Mouse (Mus musculus) c-Kit-positive CD71-positive TER-119-positive erythroid progenitor cells, embryonic 14.5 days (primary cell): ENCODE results near the gene Dlgap3.

Experiments used
- DNase-seq: peaks from one replicate; pipeline ENCODE4 v3.0.0-alpha.2; 2013; ENCODE audit warnings: low spot score

The Dlgap3 gene

GRCm38 (mm10) chr4:127261601-127262000 lies 92.6 kb downstream of the Dlgap3 start:
- DNase-seq = no peak

DNA sequence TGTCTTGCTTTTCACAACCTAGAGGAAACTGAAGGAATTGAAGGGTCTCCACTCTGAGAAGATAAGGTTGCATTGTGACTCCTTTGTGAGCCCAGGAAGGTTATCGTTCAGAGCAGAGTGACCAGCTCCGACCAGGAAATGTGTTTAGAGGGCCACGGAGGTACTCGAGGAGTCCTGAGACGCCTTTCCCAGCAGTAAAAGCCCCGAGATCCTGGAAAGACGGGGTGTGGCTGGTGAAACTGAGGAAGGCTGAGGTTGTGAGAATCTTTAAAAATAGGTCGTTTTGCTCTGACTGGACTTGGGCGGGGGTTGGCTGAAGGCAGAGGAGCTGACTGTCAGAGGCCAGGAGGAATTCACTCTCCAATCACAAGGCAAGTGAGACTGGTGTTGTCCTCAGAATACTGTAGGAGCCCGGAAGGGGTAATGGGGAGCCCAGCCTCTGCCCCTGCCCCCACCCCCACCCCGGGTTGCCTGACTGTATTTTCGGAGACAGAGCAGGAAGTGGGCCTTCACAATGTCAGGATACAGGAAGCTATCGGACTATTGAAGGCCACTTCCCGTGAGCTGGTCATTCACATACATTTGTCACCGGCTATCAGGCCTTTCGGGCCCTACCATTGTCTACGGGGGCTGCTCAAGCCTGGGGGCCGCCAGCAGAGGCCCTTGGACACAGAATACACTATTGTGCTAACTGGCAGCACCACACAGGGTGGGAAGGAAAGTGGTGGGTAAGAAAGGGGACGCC lies 94.6 kb downstream of the Dlgap3 start:
- no peak for DNase-seq

- no peak for DNase-seq
These were observed 95.2 kb downstream of the Dlgap3 start for GRCm38 (mm10) chr4:127264183-127264554.

DNA sequence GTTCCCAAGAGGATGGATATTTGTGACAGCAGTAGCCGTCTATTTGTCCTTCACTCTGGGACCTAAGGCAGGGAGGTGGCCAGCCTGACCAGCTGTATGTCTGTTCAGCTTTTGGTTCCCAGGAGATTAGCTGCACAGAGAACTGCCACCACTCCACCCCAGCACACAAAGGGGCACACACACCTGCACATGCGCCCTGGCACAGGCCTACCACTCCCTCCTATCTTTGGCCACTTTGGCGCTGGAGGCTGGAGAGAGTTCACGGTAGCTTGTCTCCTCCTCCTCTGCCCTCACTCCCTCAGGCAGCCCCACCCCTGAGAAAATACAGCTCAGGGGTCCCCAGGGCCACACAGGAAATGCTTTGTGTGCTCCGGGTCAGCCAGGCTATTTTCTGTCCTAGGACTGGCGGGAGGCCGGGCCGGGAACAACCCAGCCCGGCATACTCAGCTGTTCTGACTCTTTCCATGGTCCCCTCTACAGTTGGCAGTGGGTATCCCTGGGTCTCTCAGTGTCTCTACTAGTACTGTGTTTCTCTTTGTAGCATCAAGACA lies 109.5 kb downstream of the Dlgap3 start:
- DNase-seq = no peak

DNA sequence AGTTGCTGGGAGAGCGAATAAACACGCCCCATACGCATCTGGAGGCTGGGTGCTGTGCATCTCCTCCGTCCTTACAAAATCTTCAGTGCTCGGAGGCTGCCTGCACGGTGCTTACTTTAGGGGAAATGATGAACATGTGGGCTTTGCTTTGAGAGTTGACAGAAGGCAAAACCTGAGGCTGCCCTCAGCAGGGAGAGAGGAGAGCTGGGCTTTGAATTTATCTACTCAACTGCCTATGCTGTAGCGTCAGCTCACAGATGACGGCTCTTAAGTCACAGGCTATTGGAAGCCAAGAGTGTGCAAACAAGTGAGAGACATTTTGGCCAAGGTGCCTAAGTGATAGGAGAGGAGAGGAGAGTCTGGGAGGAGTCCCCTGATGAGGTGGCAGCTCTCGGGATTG lies 110.2 kb downstream of the Dlgap3 start:
- no peak for DNase-seq
